Mouse (Mus musculus) left cerebral cortex, adult 8-10 months (tissue): Measurements from ENCODE around the gene Serpina9. TPM values are rescaled to one million over a fixed set of nuclear protein-coding genes. Genes with fewer than 3 reads are reported as not detected.

ENCODE experiments used
- total RNA-seq, 4 experiments: library from RNA; stranded (reverse); gene quantifications; 2 replicates each; pipeline ENCODE4 v1.2.4; 2022

Gene Serpina9
- total RNA-seq, 4 experiments from 2014 or later, result 14.6 to 17.7 (median 15.5) TPM

Other genes with a start within 250 kb of the Serpina9 start
- gene Serpina1d, start 240.2 kb downstream of the Serpina9 start, total RNA-seq, result not detected
- not detected for gene Serpina1b, start 183.4 kb downstream of the Serpina9 start, total RNA-seq
- under 1 TPM in 1 of 4 experiments, not detected in 3; 0.46 TPM for gene Serpina1a, start 150.2 kb downstream of the Serpina9 start, total RNA-seq
- gene Serpina1c, start 108.9 kb downstream of the Serpina9 start, total RNA-seq, result not detected
- not detected for gene Serpina1e, start 54.8 kb downstream of the Serpina9 start, total RNA-seq
- under 1 TPM in 1 of 4 experiments, not detected in 3; 0.26 TPM for gene Serpina11, start 23.8 kb downstream of the Serpina9 start, total RNA-seq
- not detected for gene Serpina12, start 30.7 kb upstream of the Serpina9 start, total RNA-seq
- gene Serpina5, start 87.4 kb upstream of the Serpina9 start, total RNA-seq, result not detected
- not detected for gene Serpina3a, start 99.0 kb upstream of the Serpina9 start, total RNA-seq
- gene Serpina3b, start 114.2 kb upstream of the Serpina9 start, total RNA-seq, result not detected
- gene Serpina3c, start 140.1 kb upstream of the Serpina9 start, total RNA-seq, result not detected
- gene Serpina3f, start 200.8 kb upstream of the Serpina9 start, total RNA-seq, result not detected
- gene Serpina3g, start 222.5 kb upstream of the Serpina9 start, total RNA-seq, result under 1 TPM in 3 of 4 experiments, not detected in 1; 0.43 to 0.72 (median 0.63) TPM
- under 1 TPM in 2 of 4 experiments, not detected in 2; 0.35 to 0.53 TPM for gene Serpina3i, start 249.4 kb upstream of the Serpina9 start, total RNA-seq